Mouse (Mus musculus): Measurements from ENCODE around the gene Trpv1. TPM values are rescaled to one million over a fixed set of nuclear protein-coding genes. Genes with fewer than 3 reads are reported as not detected.

Trpv1 gene
- polyA plus RNA-seq, 1 experiment, result not detected

GRCm38 (mm10) chr11:73230081-73230480 is 4.0 kb upstream of the Trpv1 start:
- Histone ChIP-seq H3K4me3 (ENCODE audit: insufficient read depth, low read length) (no peak overlapping the region), H3K4me1 (ENCODE audit: control insufficient read depth, insufficient read depth, low read length) (no peaks in the 10 kb centered on the region), H3K27ac (ENCODE audit: insufficient read depth, low read length) (no peak overlapping the region)
- TF ChIP-seq CTCF (IDR thresholded peaks at IDR 0.05; ENCODE audit: borderline replicate concordance, insufficient read depth, low read length), result no peak
- no peak for TF ChIP-seq POLR2A (IDR thresholded peaks at IDR 0.05; ENCODE audit: low read depth, low read length)

- H3K4me3 ChIP-seq (ENCODE audit: insufficient read depth, low read length), result no peak overlapping the region
- no peak overlapping the region for H3K27ac ChIP-seq (ENCODE audit: insufficient read depth, low read length)
- peaks cover 10% of the 10 kb centered on the region; the same call in 1 of the 2 replicates for H3K4me1 ChIP-seq (ENCODE audit: control insufficient read depth, insufficient read depth, low read length)
- no peak for TF ChIP-seq CTCF (IDR thresholded peaks at IDR 0.05; ENCODE audit: borderline replicate concordance, insufficient read depth, low read length)
- no peak for TF ChIP-seq POLR2A (IDR thresholded peaks at IDR 0.05; ENCODE audit: low read depth, low read length)
Measured at GRCm38 (mm10) chr11:73232513-73232912, 1.6 kb upstream of the Trpv1 start.

- Histone ChIP-seq H3K4me3 (ENCODE audit: insufficient read depth, low read length) (no peak overlapping the region), H3K27ac (ENCODE audit: insufficient read depth, low read length) (peak overlapping the region; percentile 63), H3K4me1 (ENCODE audit: control insufficient read depth, insufficient read depth, low read length) (peaks cover 10% of the 10 kb centered on the region; the same call in 1 of the 2 replicates)
- no peak for TF ChIP-seq POLR2A (IDR thresholded peaks at IDR 0.05; ENCODE audit: low read depth, low read length)
- TF ChIP-seq CTCF (IDR thresholded peaks at IDR 0.05; ENCODE audit: borderline replicate concordance, insufficient read depth, low read length), result no peak
Measured at GRCm38 (mm10) chr11:73235990-73236701, 2.1 kb downstream of the Trpv1 start.

GRCm38 (mm10) chr11:73236731-73237130 is 2.6 kb downstream of the Trpv1 start:
- peak overlapping the region; percentile 63; the same call in 1 of the 2 replicates for H3K27ac ChIP-seq (ENCODE audit: insufficient read depth, low read length)
- peaks cover 10% of the 10 kb centered on the region; the same call in 1 of the 2 replicates for H3K4me1 ChIP-seq (ENCODE audit: control insufficient read depth, insufficient read depth, low read length)
- no peak overlapping the region for H3K4me3 ChIP-seq (ENCODE audit: insufficient read depth, low read length)
- TF ChIP-seq CTCF (IDR thresholded peaks at IDR 0.05; ENCODE audit: borderline replicate concordance, insufficient read depth, low read length), result no peak
- TF ChIP-seq POLR2A (IDR thresholded peaks at IDR 0.05; ENCODE audit: low read depth, low read length), result no peak

GRCm38 (mm10) chr11:73242199-73242598 is 8.1 kb downstream of the Trpv1 start:
- Histone ChIP-seq H3K4me3 (ENCODE audit: insufficient read depth, low read length) (no peak overlapping the region), H3K27ac (ENCODE audit: insufficient read depth, low read length) (no peak overlapping the region), H3K4me1 (ENCODE audit: control insufficient read depth, insufficient read depth, low read length) (no peaks in the 10 kb centered on the region)
- TF ChIP-seq POLR2A (IDR thresholded peaks at IDR 0.05; ENCODE audit: low read depth, low read length), result no peak
- TF ChIP-seq CTCF (IDR thresholded peaks at IDR 0.05; ENCODE audit: borderline replicate concordance, insufficient read depth, low read length), result no peak

- Histone ChIP-seq H3K4me3 (ENCODE audit: insufficient read depth, low read length) (no peak overlapping the region), H3K27ac (ENCODE audit: insufficient read depth, low read length) (no peak overlapping the region)
- no peak for TF ChIP-seq CTCF (IDR thresholded peaks at IDR 0.05; ENCODE audit: borderline replicate concordance, insufficient read depth, low read length)
- no peak for TF ChIP-seq POLR2A (IDR thresholded peaks at IDR 0.05; ENCODE audit: low read depth, low read length)
Measured at GRCm38 (mm10) chr11:73242777-73243176, 8.7 kb downstream of the Trpv1 start.

GRCm38 (mm10) chr11:73257362-73257945 is 23.4 kb downstream of the Trpv1 start:
- H3K4me1 ChIP-seq (ENCODE audit: control insufficient read depth, insufficient read depth, low read length), result no peaks in the 10 kb centered on the region
- H3K4me3 ChIP-seq (ENCODE audit: insufficient read depth, low read length), result no peak overlapping the region
- no peak overlapping the region for H3K27ac ChIP-seq (ENCODE audit: insufficient read depth, low read length)
- TF ChIP-seq POLR2A (IDR thresholded peaks at IDR 0.05; ENCODE audit: low read depth, low read length) (no peak), CTCF (IDR thresholded peaks at IDR 0.05; ENCODE audit: borderline replicate concordance, insufficient read depth, low read length) (no peak)

More at GRCm38 (mm10) chr11:73242777-73243176, 8.7 kb downstream of the Trpv1 start:
- no peaks in the 10 kb centered on the region for H3K4me1 ChIP-seq (ENCODE audit: control insufficient read depth, insufficient read depth, low read length)

- Histone ChIP-seq H3K27ac (ENCODE audit: insufficient read depth, low read length) (no peak overlapping the region), H3K4me1 (ENCODE audit: control insufficient read depth, insufficient read depth, low read length) (no peaks in the 10 kb centered on the region), H3K4me3 (ENCODE audit: insufficient read depth, low read length) (no peak overlapping the region)
- TF ChIP-seq CTCF (IDR thresholded peaks at IDR 0.05; ENCODE audit: borderline replicate concordance, insufficient read depth, low read length) (no peak), POLR2A (IDR thresholded peaks at IDR 0.05; ENCODE audit: low read depth, low read length) (no peak)
Measured at GRCm38 (mm10) chr11:73258664-73259063, 24.6 kb downstream of the Trpv1 start.

GRCm38 (mm10) chr11:73260457-73260856 is 26.4 kb downstream of the Trpv1 start:
- TF ChIP-seq POLR2A (IDR thresholded peaks at IDR 0.05; ENCODE audit: low read depth, low read length), result no peak
- no peak for TF ChIP-seq CTCF (IDR thresholded peaks at IDR 0.05; ENCODE audit: borderline replicate concordance, insufficient read depth, low read length)
- Histone ChIP-seq H3K27ac (ENCODE audit: insufficient read depth, low read length) (no peak overlapping the region), H3K4me3 (ENCODE audit: insufficient read depth, low read length) (no peak overlapping the region), H3K4me1 (ENCODE audit: control insufficient read depth, insufficient read depth, low read length) (no peaks in the 10 kb centered on the region)

- no peak overlapping the region for H3K27ac ChIP-seq (ENCODE audit: insufficient read depth, low read length)
- no peak overlapping the region for H3K4me3 ChIP-seq (ENCODE audit: insufficient read depth, low read length)
- H3K4me1 ChIP-seq (ENCODE audit: control insufficient read depth, insufficient read depth, low read length), result no peaks in the 10 kb centered on the region
- no peak for TF ChIP-seq POLR2A (IDR thresholded peaks at IDR 0.05; ENCODE audit: low read depth, low read length)
Measured at GRCm38 (mm10) chr11:73261385-73261784, 27.3 kb downstream of the Trpv1 start.

Data from embryonic fibroblast, embryonic 13.5 days (primary cell).